Mouse (Mus musculus): ENCODE data around the gene Pgpep1. TPM values are rescaled to one million over a fixed set of nuclear protein-coding genes. Genes with fewer than 3 reads are reported as not detected.

Gene Pgpep1
- polyA plus RNA-seq, 1 experiment from 2014 or later: 70.4 TPM

DNA sequence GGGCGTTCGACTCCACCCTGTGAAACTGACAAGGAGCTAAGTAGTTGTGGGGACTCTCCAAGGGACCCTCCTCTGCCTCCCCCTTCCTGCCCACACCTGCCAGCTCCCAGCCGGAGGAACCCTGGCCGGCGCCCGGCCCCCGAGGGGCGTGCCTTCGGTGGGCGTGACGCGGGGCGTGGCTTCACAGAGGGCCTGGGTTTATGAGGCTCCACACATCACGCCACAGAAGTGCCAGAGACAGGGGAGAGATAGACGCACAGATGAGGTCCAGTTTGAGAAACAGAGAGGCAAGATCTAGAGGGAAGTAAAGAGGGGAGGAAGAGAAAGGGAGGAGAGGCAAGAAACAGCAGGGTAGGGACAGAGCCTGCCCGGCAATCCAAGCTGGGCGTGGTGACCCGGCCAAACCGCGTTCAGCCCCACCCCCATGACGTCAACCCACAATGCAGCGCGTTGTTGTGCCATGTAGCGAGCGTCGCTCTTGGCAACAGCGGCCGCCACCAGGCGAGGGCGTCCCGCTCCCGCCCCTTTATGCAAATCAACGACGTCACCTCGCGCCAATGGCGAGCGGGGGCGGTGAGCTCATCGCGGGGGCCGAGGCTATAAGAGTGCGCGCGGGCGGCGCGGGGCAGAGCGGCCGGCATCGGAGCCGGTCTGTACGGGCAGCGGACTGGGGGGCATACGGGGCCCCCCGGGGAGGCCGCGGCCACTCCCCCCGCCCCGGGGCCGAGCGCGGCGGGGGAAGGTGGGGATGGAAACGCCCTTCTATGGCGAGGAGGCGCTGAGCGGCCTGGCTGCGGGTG, 38.3 kb upstream of the Pgpep1 start, which contains the start of gene Jund:
Gene Jund, plus strand, starts transcription at position 640 of the 800 bp plus-strand sequence.
- ATAC-seq (ENCODE audit: low FRiP score): peak; percentile 88
- H3K27me3 ChIP-seq: no peaks in the 10 kb centered on the region; the same call in 1 of the 2 replicates
- 1% methylated on average over 68 of the region's 69 CpGs for WGBS
- H3K9me3 ChIP-seq: no peaks in the 10 kb centered on the region
- H3K4me2 ChIP-seq: peak within 1 kb of the TSS; percentile 73
- H3K4me1 ChIP-seq: peaks cover 57% of the 10 kb centered on the region
- H3K9ac ChIP-seq: peak within 1 kb of the TSS; percentile 100
- H3K4me3 ChIP-seq (replicated peaks): peak within 1 kb of the TSS; percentile 100
- peak within 1 kb of the TSS; percentile 99 for H3K27ac ChIP-seq
- H3K36me3 ChIP-seq (replicated peaks): peaks cover 14% of the 10 kb centered on the region

DNA sequence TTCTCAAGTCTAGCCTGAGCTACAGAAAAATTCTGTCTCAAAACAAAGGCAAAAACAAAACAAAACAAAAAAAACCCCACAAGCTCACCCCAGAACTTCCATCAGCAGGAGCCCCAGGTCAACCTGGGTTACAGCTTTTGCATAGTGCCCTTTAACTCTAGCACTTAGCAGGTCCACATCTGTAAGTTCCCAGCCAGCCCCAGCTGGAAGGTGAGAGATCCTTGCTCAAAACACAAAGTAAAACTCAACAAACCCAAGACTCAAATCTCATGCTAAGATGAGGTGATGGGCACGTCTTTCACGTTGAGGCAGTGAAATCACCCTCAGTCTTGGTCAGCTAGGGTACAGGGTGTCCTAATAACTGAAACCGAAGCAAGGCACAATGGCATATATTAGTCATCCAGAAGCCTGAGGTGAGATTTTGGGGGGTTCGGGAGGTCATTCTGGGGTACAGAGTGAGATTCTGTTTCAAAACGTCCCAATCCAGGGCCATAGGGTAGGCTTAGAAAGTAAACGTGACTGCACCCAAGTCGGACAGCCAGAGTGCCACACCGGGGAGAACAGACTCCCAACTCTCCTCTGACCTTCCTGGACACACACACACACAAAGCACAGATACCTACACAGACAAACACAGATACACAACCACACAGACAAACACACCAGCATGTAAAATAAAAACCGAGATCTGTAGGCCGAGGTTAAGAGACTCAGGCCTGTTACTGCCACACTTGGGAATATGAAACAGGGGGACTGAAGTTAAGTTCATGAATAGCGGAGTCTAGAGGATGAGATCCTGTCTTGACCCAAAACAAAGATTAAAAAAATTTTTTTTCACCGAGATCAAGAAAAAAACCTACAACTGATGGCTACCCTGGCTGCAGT, 37.4 kb upstream of the Pgpep1 start:
- Histone ChIP-seq H3K4me3 (replicated peaks) (peak overlapping the region; percentile 100), H3K9ac (peak overlapping the region; percentile 52; the same call in 1 of the 2 replicates), H3K9me3 (no peaks in the 10 kb centered on the region), H3K27me3 (no peaks in the 10 kb centered on the region; the same call in 1 of the 2 replicates), H3K4me2 (peak overlapping the region; percentile 73), H3K27ac (peak overlapping the region; percentile 89), H3K36me3 (replicated peaks) (peaks cover 5% of the 10 kb centered on the region), H3K4me1 (peaks cover 53% of the 10 kb centered on the region)
- 75% methylated on average over 12 of the region's 12 CpGs for WGBS
- no peak for ATAC-seq (ENCODE audit: low FRiP score)

DNA sequence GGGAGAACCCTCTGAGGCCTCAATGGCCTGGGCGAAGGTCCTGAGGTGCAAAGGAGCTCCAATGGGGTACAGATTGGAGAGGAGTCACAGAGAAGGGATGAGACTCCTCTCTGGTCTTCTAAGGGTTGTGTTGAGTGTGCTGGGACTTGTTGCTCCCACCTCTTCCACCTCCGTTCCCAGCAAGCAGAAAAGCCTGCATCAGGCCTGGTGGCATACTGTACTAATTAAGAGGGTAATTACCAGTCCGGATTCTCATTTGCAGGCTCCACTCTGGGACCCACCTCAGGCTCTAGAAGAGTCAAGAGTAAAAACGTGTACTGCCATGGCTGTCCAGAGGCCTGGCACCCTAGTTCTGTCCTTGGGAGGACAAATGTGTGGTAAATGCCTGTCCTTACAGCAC, 36.8 kb upstream of the Pgpep1 start:
- peak overlapping the region; percentile 89 for H3K27ac ChIP-seq
- peaks cover 52% of the 10 kb centered on the region for H3K4me1 ChIP-seq
- peaks cover 5% of the 10 kb centered on the region; the same call in 1 of the 2 replicates for H3K36me3 ChIP-seq (replicated peaks)
- peak overlapping the region; percentile 45 for H3K4me2 ChIP-seq
- ATAC-seq (ENCODE audit: low FRiP score): no peak
- H3K9ac ChIP-seq: peak overlapping the region; percentile 53
- H3K4me3 ChIP-seq (replicated peaks): no peak overlapping the region
- H3K9me3 ChIP-seq: no peaks in the 10 kb centered on the region
- no peaks in the 10 kb centered on the region; the same call in 1 of the 2 replicates for H3K27me3 ChIP-seq
- WGBS: 39% methylated on average over 4 of the region's 4 CpGs

DNA sequence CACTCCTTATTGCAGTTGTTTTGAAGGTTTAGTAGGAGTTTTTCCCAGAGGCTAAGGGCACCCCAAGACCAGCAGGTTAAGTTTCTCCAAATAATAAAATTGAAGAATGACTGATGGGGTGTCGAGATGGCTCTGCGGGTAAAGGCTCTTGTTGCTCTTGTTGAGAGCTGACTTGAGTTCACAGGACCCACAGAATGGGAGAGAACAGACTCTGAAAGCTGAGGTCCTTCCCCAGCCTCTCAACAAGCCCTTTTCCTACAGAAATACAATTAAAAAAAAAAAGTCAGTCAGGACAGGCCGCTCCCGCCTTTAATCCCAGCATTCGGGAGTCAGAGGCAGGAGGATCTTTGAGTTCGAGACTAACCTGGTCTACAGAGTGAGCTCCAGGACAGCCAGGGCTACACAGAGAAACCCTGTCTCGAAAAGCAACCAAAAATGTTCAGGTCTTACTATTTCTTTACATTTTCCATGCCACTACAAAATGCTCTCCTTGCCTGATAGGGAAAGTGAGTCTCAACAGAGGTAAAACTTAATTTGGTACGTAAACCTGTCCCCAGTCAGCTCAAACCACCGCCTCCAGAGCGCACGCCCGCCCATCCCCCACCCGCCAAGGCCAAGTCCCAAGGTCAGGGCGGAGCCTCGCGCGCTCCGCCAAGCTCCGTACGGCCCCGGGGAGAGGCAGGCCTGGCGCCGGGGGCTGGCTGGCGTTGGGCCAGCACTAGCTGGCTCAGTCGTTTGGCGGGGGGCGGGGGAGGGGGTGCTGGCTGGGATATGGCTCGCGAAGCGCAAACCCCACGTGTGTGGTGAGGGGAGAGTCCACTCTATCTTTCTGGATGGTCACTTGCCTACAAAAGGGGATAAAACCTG, 36.1 kb upstream of the Pgpep1 start:
- WGBS: 7% methylated on average over 31 of the region's 31 CpGs
- Histone ChIP-seq H3K27me3 (no peaks in the 10 kb centered on the region; the same call in 1 of the 2 replicates), H3K9me3 (no peaks in the 10 kb centered on the region), H3K36me3 (replicated peaks) (no peaks in the 10 kb centered on the region), H3K4me3 (replicated peaks) (0 out of 2 replicates have a peak overlapping the region, but pooled peaks have one; percentile 8), H3K9ac (peak overlapping the region; percentile 53), H3K27ac (peak overlapping the region; percentile 89), H3K4me2 (peak overlapping the region; percentile 45), H3K4me1 (peaks cover 52% of the 10 kb centered on the region)
- peak; percentile 1; the same call in 1 of the 2 replicates for ATAC-seq (ENCODE audit: low FRiP score)

DNA sequence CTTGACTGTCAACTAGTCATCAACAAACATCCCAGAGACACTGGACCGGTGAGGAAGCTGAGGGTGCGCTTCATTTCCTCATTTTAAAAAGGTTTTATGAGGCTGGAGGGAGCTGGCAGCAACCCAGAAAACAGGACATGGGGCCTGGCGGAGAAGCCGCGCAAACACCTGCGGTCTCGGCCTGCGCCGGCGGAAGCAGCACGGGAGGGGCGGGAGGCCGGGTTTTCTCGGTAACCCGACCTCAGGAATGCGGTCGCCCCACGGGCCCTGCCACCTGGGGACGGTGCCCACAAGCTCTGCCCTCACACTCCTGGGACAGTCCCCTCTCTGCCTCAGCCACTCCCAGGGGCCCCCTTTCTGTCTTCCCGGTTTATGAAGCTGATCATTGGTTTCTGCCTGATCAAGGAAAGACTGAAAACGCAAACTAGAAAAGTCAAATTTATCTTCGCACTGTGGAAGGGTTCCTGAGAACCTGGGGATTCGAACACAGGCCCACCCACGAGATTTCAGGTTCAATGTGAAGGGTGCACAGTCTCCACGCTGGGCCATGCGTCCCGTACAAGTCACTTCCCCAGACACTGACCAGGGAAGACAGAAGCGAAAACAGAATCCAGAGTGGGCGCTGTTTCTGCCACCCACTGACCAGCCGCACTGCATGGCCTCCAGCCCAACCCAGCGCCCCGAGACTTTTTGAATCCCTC, 35.3 kb upstream of the Pgpep1 start:
- Histone ChIP-seq H3K27me3 (no peaks in the 10 kb centered on the region; the same call in 1 of the 2 replicates), H3K27ac (peak overlapping the region; percentile 89), H3K4me2 (peak overlapping the region; percentile 17; the same call in 1 of the 2 replicates), H3K9ac (0 out of 2 replicates have a peak overlapping the region, but pooled peaks have one; percentile 7), H3K4me3 (replicated peaks) (no peak overlapping the region), H3K36me3 (replicated peaks) (no peaks in the 10 kb centered on the region), H3K9me3 (no peaks in the 10 kb centered on the region), H3K4me1 (peaks cover 51% of the 10 kb centered on the region)
- 32% methylated on average over 32 of the region's 32 CpGs for WGBS
- no peak for ATAC-seq (ENCODE audit: low FRiP score)

DNA sequence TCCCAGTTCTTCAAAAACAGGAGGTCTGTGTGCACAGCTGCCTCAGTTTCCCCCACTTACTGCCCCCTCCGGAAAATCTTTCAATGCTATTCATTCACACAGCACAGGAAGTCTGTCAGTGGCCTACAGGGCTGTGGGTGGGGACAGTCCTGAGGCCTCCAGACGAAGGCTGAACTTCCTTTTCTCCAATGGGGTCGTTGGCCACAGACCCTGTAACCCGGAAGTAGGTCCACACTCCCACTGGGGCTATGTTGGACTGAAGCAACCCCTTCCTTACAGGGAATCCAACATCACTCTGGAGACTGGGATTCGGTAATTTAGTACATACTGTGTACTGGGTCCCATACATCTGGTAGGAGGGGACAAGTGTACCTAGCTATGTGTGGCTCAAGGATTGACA, 33.4 kb upstream of the Pgpep1 start:
- no peak overlapping the region for H3K27ac ChIP-seq

DNA sequence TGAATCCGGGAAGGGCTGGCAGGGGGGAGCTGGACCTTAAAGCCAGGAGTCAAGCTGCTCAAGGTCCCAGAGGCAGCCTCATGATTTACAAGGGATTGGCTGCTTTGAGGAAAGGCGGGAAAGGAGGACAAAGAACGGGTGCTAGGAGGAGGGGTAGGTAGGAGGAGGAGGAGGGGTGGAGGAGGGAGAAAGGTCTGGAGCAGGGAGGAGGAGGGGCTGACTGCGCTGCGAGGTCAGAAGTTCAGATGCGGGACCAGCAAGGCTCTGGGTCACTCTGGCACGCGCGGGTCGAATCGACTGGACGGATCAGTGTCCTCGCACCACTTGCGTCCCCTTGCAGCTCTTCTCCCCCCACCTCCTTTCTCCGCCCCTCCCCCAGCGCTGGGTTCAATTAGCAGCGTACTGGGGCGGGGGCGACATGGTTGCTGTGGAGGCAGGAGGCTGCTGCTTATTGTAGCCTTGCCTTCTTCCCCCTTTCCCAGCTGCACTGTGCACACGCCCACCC, 31.6 kb upstream of the Pgpep1 start:
- H3K4me2 ChIP-seq: peak overlapping the region; percentile 57
- H3K27ac ChIP-seq: peak overlapping the region; percentile 87
- H3K9ac ChIP-seq: peak overlapping the region; percentile 53
- peaks cover 41% of the 10 kb centered on the region for H3K4me1 ChIP-seq
- H3K36me3 ChIP-seq (replicated peaks): no peaks in the 10 kb centered on the region
- H3K9me3 ChIP-seq: no peaks in the 10 kb centered on the region
- 0% methylated on average over 20 of the region's 20 CpGs for WGBS
- H3K4me3 ChIP-seq (replicated peaks): peak overlapping the region; percentile 34
- peak; percentile 77 for ATAC-seq (ENCODE audit: low FRiP score)
- no peaks in the 10 kb centered on the region; the same call in 1 of the 2 replicates for H3K27me3 ChIP-seq

More for the DNA sequence above, 33.4 kb upstream of the Pgpep1 start:
- Histone ChIP-seq H3K9me3 (no peaks in the 10 kb centered on the region), H3K4me1 (peaks cover 56% of the 10 kb centered on the region), H3K4me2 (no peak overlapping the region), H3K4me3 (replicated peaks) (no peak overlapping the region), H3K36me3 (replicated peaks) (no peaks in the 10 kb centered on the region), H3K27me3 (no peaks in the 10 kb centered on the region; the same call in 1 of the 2 replicates), H3K9ac (no peak overlapping the region)
- WGBS: 72% methylated on average over 5 of the region's 5 CpGs
- ATAC-seq (ENCODE audit: low FRiP score): no peak

DNA sequence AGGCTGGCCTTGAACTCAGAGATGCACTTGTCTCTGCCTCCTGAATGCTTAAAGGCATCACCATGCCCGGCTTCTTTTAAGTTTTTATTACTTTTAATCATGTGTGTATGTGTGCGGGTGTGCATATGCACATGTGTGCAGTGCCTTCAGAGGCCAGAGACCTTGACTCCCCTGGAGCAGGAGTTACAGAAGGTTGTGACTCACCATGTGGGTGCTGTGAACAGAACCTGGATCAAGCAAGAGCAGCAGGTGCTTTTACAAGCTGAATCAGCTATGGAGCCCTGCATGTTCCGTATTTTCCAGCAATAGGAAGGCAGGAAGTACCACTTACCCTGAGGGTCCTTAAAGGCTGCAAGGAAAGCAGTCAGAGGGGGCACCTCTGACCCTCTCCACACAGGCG, 31.0 kb upstream of the Pgpep1 start:
- Histone ChIP-seq H3K27ac (peak overlapping the region; percentile 87), H3K4me1 (peaks cover 36% of the 10 kb centered on the region), H3K36me3 (replicated peaks) (no peaks in the 10 kb centered on the region), H3K9me3 (no peaks in the 10 kb centered on the region), H3K4me2 (peak overlapping the region; percentile 57), H3K9ac (peak overlapping the region; percentile 53), H3K4me3 (replicated peaks) (peak overlapping the region; percentile 34), H3K27me3 (no peaks in the 10 kb centered on the region; the same call in 1 of the 2 replicates)
- 57% methylated on average over 4 of the region's 4 CpGs for WGBS
- ATAC-seq (ENCODE audit: low FRiP score): peak; percentile 3; the same call in 1 of the 2 replicates

DNA sequence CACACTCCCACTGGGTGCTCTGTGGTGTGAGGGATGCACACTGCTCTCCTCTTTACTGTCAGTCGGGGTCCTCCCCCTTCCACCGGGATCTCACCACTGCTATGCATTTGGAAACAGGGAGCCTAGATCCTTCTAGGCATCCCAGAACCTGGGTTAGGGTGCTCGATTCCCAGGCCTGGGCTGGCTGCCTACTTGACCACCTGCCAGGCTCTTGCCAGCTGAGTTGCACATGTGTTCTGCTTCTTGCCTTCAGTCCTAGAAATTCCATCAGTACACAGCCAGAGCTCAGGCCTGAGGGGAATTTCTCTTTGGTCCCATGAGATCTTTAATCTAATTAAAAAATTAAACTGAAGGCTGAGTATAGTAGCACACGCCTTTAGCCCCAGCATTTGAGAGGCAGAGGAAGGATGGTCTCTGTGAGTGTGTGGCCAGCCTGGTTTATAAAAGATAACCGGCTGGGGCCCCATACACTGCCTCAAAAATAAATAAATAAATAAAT, 29.8 kb upstream of the Pgpep1 start:
- no peaks in the 10 kb centered on the region for H3K36me3 ChIP-seq (replicated peaks)
- no peak overlapping the region for H3K9ac ChIP-seq
- ATAC-seq (ENCODE audit: low FRiP score): no peak
- no peaks in the 10 kb centered on the region; the same call in 1 of the 2 replicates for H3K27me3 ChIP-seq
- H3K4me2 ChIP-seq: no peak overlapping the region
- peak overlapping the region; percentile 43; the same call in 1 of the 2 replicates for H3K27ac ChIP-seq
- H3K9me3 ChIP-seq: no peaks in the 10 kb centered on the region
- 74% methylated on average over 5 of the region's 5 CpGs for WGBS
- H3K4me1 ChIP-seq: peaks cover 23% of the 10 kb centered on the region
- H3K4me3 ChIP-seq (replicated peaks): no peak overlapping the region

DNA sequence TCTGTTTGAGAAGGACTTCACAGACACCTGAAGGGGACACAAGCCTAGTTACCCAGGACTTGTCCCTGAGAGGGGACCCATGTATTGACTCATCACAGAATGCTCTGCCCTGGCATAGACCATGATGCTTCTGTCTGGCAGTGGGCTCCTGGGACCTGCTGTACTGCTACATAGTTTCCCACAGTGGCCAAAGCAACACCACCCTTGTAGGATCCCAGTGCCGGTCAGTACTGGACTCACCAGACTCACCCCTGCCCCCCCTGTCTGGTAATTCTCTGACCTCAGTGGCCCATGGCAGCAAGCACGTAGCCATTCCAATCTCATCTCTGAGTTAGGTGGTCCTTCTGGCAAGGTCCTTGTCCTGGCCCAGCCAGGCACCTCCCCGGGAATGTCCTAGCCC, 27.9 kb upstream of the Pgpep1 start:
- no peaks in the 10 kb centered on the region for H3K27me3 ChIP-seq
- H3K4me3 ChIP-seq (replicated peaks): no peak overlapping the region
- 94% methylated on average over 3 of the region's 3 CpGs for WGBS
- no peak overlapping the region for H3K4me2 ChIP-seq
- no peak for ATAC-seq (ENCODE audit: low FRiP score)
- H3K9me3 ChIP-seq: no peaks in the 10 kb centered on the region
- H3K27ac ChIP-seq: no peak overlapping the region
- H3K36me3 ChIP-seq (replicated peaks): no peaks in the 10 kb centered on the region
- H3K9ac ChIP-seq: no peak overlapping the region
- peaks cover 23% of the 10 kb centered on the region for H3K4me1 ChIP-seq
